Mouse (Mus musculus) thymus, adult 2 months (tissue): ENCODE data around the gene Tshz2. TPM values are rescaled to one million over a fixed set of nuclear protein-coding genes. Genes with fewer than 3 reads are reported as not detected.

Experiments used
- DNase-seq: peaks from one replicate; pipeline ENCODE4 v3.0.0; 2021
- H3K27ac ChIP-seq: fragments of 200-500 bp; 2 replicates; pipeline ENCODE4 v1.5.1; 2012; ENCODE audit warnings: low read length, control low read depth; ENCODE audit not compliant: control insufficient read depth, insufficient read depth
- H3K27me3 ChIP-seq: fragments of 200-500 bp; 2 replicates; pipeline ENCODE4 v1.6.1; 2012; ENCODE audit warnings: mild to moderate bottlenecking, low read length, moderate library complexity, mixed read lengths; ENCODE audit not compliant: control insufficient read depth, insufficient read depth
- H3K36me3 ChIP-seq: fragments of 200-500 bp; 2 replicates; pipeline ENCODE4 v1.6.1; 2012; ENCODE audit warnings: mild to moderate bottlenecking, low read length, moderate library complexity; ENCODE audit not compliant: control insufficient read depth, insufficient read depth
- H3K4me1 ChIP-seq: fragments of 200-500 bp; replicated peaks from 2 replicates; pipeline ENCODE4 v1.6.1; 2012; ENCODE audit warnings: low read length; ENCODE audit not compliant: control insufficient read depth, insufficient read depth
- H3K4me3 ChIP-seq: fragments of 200-500 bp; 2 replicates; pipeline ENCODE4 v1.5.1; 2012; ENCODE audit warnings: mild to moderate bottlenecking, low read length, control low read depth, moderate library complexity; ENCODE audit not compliant: control insufficient read depth, insufficient read depth
- CTCF ChIP-seq: fragments of 200-500 bp; IDR thresholded peaks from 2 replicates; pipeline ENCODE4 v1.5.1; 2012; ENCODE audit warnings: mild to moderate bottlenecking, control low read depth, low read length, moderate library complexity, borderline replicate concordance; ENCODE audit not compliant: control insufficient read depth, poor library complexity, insufficient read depth; ENCODE audit errors: extremely low read depth
- POLR2A ChIP-seq: fragments of 200-500 bp; IDR thresholded peaks from 2 replicates; pipeline ENCODE4 v1.6.1; 2012; ENCODE audit warnings: mild to moderate bottlenecking, low read length, control low read depth, moderate library complexity; ENCODE audit not compliant: control insufficient read depth, poor library complexity, insufficient read depth; ENCODE audit errors: extremely low read depth
- WGBS: fragments of 180-500 bp; shearing (Covaris S2); methylation state at CpG from one replicate; pipeline ENCODE4 v1.1.7; 2018; 5-methylcytosine and 5-hydroxymethylcytosine counted together
- polyA plus RNA-seq: library from polyadenylated mRNA; depleted of rRNA; stranded (reverse); fragments of >200 nt; gene quantifications from 2 replicates; pipeline ENCODE4 v1.2.3, GENCODE M21; 2012

Tshz2 gene
- polyA plus RNA-seq, 1 experiment: 2.5 TPM

DNA sequence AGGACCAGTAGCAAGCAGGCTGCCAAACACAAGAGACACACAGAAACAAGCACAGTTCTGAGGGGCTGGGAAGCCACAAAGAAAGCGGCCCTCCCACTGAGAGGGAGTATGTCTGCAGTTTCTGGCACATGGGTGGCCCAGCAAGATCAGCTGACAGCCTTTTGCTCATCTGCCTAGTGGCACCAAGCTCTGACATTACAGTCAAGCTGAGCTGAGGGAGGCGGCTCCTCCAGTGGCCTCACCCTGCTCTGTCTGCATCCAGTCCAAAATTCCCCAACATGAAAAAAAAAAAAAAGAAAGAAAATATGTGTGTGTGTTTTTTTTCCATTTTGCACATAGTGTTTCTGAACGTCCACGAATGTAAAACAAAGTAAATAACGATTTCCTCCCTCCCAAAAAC, 400.4 kb downstream of the Tshz2 start:
- H3K4me1 ChIP-seq: no peaks in the 10 kb centered on the region
- H3K36me3 ChIP-seq: no peaks in the 10 kb centered on the region
- no peak for DNase-seq
- no peak overlapping the region for H3K27ac ChIP-seq
- WGBS: 83% methylated on average over 5 of the region's 5 CpGs
- H3K27me3 ChIP-seq: no peaks in the 10 kb centered on the region
- no peak for TF ChIP-seq POLR2A
- H3K4me3 ChIP-seq: no peak overlapping the region

DNA sequence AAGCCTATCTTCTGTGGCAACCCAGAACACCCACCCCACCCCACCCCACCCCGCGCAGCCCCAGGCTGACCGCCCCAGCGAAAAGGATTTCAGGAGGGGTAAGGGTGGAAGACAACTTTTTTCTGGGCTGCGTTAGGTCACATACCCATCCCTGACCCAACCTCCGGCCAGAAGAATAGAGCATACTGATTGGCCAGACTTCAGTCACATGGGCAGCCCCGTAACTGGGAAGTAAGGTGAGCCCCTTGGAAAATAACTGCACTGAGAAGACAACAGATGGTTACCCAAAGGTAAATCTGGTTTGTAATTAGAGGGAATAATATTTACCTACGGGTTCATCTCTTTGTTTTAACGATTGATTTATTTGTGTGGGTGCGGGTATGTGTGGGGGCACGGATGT, 402.0 kb downstream of the Tshz2 start:
- Histone ChIP-seq H3K4me1 (no peaks in the 10 kb centered on the region), H3K36me3 (no peaks in the 10 kb centered on the region), H3K4me3 (no peak overlapping the region), H3K27me3 (no peaks in the 10 kb centered on the region), H3K27ac (no peak overlapping the region)
- WGBS: 97% methylated on average over 11 of the region's 11 CpGs
- TF ChIP-seq POLR2A (no peak), CTCF (no peak)
- DNase-seq: no peak

DNA sequence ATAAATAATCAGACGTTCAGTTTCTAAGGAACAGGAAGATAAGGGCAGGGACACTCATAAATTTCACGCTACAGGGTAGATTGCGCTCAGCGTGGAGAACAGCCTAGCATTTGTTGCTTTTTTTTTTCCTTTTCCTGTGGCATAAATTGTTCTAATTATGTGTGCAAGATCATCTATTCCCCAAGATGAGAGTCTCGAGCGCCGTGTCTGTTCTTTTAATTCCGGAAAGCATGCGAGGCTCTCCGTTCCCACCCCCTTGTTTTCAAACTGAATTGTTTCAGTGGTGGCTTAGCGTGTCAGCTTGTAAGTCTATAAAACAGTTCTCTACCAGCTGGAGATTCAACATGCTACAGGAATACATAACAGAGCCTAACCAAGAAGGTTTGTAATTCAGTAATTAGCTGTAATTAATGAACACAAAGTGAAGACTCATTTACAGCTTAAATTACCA, 404.0 kb downstream of the Tshz2 start:
- Histone ChIP-seq H3K36me3 (no peaks in the 10 kb centered on the region), H3K4me1 (no peaks in the 10 kb centered on the region), H3K27me3 (no peaks in the 10 kb centered on the region), H3K27ac (no peak overlapping the region), H3K4me3 (no peak overlapping the region)
- TF ChIP-seq POLR2A (no peak), CTCF (no peak)
- WGBS: 64% methylated on average over 11 of the region's 11 CpGs
- DNase-seq: no peak

DNA sequence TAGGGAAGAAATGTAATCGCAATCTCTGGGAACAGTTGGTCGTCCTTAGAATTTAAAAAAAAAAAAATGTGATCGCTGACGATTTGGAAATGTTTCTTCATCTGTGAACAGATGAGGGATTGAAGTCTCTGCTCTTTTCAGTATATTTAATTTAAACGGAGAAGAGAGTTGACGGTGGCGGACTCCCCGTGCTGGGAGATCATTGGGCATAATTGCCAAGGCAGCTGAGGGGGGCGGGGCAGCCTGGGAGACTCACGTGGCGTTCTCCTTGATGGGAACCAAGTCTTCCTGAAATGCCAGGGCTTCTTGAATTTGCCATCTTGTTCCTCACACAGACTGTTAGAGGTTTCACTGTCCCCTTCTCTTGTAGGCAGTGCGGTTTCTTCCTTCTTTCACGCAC, 404.5 kb downstream of the Tshz2 start:
- Histone ChIP-seq H3K4me3 (no peak overlapping the region), H3K4me1 (no peaks in the 10 kb centered on the region), H3K27ac (no peak overlapping the region), H3K36me3 (no peaks in the 10 kb centered on the region), H3K27me3 (no peaks in the 10 kb centered on the region)
- TF ChIP-seq POLR2A: no peak
- no peak for TF ChIP-seq CTCF
- no peak for DNase-seq
- WGBS: 88% methylated on average over 13 of the region's 13 CpGs

DNA sequence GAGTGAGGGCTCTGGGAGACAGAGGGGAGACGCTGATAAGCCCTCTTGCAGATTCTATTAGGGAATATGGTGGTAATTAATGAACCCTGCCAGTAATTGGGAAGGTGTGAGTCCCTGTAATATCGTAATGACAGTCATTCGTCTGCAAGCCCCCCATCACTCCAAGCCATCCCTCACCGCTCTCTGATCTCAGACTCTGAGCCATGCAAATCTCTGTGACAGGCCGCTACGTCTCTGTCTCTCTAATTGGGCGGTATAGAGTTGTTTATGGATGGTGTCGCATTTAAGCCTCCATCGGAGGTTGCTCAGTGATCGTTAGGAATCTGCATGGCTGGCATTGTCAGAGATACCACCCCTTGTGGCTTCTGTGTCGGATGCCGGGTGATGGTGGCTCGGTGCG, 407.0 kb downstream of the Tshz2 start:
- no peak overlapping the region for H3K4me3 ChIP-seq
- H3K27me3 ChIP-seq: no peaks in the 10 kb centered on the region
- no peak overlapping the region for H3K27ac ChIP-seq
- TF ChIP-seq CTCF (no peak), POLR2A (no peak)
- WGBS: 91% methylated on average over 14 of the region's 14 CpGs
- no peaks in the 10 kb centered on the region for H3K4me1 ChIP-seq
- no peaks in the 10 kb centered on the region for H3K36me3 ChIP-seq
- DNase-seq: no peak

DNA sequence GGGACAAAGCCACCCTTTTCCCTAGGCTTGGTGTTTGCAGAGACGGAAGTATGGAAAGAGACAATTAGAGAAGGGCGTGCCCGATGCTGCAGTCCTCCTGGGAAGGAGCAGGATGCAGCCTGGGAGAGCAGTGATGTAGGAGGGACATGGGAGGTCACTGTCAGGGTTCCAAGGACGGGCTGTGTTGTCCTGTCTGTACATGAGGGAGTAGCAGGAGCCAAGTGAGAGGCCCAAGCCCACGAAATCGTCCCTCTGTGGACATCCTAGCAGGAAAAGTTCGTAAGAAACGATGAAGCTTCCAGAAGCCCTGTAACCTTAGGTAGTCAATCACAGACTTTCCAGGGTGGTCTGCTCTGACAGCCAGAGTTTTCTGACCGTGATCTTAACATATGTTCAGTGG, 408.3 kb downstream of the Tshz2 start:
- WGBS: 81% methylated on average over 9 of the region's 9 CpGs
- DNase-seq: no peak
- Histone ChIP-seq H3K4me3 (no peak overlapping the region), H3K4me1 (no peaks in the 10 kb centered on the region), H3K27me3 (no peaks in the 10 kb centered on the region), H3K27ac (no peak overlapping the region), H3K36me3 (no peaks in the 10 kb centered on the region)
- no peak for TF ChIP-seq CTCF
- no peak for TF ChIP-seq POLR2A

DNA sequence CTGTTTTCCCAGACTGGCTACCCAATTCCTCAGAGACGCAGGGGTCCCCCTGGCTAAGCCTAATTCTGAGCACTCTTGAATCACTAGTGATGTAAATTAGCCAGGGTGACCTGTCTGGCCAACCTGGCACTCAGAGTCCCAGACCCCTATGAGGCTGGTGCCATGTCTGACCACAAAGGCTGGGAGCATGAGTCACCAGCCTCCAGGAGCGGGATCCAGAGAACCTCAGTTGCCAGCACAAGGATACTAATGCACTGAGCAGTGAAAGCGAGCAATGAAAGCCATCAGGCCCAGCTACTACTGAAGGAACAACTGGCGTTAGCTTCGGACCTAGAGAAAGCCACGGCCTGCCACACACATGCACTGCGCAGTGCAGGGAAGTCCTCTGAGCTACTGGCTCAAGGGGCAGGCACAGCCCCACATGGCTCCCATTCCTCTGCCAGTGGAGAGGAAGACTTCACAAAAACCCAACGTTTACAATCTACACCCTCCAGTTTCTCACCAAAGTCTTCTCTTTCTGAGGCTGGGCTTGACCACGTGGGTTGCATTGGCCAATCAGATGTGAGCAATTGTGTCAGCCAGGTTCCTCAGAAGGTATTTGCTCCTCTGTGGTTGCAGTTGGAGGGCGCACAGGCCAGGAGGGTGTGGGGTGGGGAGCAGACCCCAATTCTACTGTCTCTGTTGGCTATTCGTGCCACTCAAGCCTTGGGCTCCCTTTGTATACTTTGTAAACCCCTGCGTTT, 409.8 kb downstream of the Tshz2 start:
- H3K36me3 ChIP-seq: no peaks in the 10 kb centered on the region
- TF ChIP-seq CTCF: no peak
- no peak for TF ChIP-seq POLR2A
- no peak overlapping the region for H3K4me3 ChIP-seq
- no peak overlapping the region for H3K27ac ChIP-seq
- no peak for DNase-seq
- H3K27me3 ChIP-seq: no peaks in the 10 kb centered on the region
- WGBS: 79% methylated on average over 12 of the region's 12 CpGs
- no peaks in the 10 kb centered on the region for H3K4me1 ChIP-seq
